Mouse (Mus musculus) forelimb bud, embryonic 11.5 days (tissue): ENCODE measurements around the gene Dph1.
"Not testable (repeated sequence)": the region's sequence is repeated elsewhere in the genome, so short reads cannot be mapped to it uniquely, and the experiment has no call there.

ENCODE experiments used
- DNase-seq: peaks from one replicate; pipeline ENCODE4 v3.0.0-alpha.2; 2012; ENCODE audit warnings: low read depth, low spot score

Dph1 gene

DNA sequence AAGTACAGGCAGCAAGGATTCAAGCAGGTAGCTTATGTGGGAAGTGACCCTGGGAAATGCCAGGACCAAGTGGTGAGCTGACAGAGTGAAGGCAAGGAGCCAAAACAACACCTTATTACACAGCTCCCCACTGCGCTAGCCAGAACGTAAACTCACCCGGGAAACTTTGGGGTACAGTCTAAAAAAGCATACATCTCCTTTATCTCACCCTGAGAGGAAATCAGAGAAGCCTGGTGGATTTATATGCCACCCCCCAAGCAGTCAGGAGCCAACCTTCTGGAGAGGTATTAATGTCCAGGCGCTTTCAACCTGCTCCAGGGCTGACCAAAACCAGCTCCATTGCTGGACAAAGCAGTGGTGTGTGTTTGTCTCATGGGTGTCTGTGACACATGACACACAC lies 12.9 kb upstream of the Dph1 start:
- no peak for DNase-seq

DNA sequence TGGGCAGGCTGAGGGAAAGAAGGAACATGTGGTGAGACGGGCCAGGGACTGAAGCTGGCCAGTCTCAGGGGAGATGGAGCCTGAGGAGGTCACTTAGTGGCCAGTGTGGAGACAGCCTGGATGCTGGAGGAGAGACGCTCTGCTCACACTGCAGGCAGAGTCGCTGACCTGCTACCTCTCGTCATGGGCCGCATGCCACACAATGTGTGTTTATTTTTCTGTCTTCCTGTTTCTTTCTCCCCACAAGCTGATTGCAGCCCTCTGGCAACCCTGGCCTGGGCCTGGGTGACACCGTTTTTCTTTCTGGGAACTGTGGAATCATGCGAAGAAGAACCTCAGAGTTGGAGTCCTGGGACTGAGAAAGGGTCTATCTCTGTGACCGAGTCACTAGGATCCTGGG lies 10.7 kb upstream of the Dph1 start:
- DNase-seq: no peak

DNA sequence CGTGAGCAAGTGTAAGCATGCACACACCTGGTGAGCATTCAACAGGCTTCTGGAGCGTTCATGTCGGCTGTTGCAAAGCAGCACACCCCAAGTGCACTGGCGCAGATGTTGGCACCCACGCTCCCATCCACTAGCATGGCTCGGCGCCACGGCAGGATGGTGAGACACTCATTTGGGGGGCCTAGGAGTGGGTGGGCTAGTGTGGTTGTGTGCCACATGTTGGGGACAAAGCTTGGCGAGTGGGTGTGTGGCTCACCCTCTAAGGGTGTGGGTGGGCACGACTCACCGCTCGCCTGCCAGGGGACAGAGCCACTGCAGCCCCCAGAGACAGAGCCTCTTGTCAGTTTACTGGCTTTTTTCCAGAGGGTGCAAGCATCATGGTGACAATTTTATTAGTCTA lies 9.9 kb upstream of the Dph1 start:
- DNase-seq: no peak

DNA sequence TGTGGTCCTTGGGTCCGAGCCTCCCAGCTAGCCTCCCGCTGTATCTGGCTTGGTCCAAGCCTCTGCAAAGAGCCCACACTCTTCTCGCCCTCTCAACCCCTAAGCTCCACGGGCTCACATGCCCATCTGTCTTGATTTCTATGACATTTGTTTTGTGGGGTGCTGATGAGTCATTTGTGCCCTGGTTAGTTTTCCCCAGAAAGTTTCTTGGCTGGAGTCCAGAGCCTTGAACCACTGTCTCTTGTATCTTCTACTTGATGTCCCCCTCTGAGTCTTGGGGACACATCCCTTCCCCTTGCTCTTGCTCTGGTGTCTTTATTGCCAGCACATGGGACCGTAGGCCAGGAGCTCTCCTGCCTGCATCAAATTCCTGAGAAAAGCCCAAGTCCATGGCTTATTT lies 8.9 kb upstream of the Dph1 start:
- DNase-seq: no peak

DNA sequence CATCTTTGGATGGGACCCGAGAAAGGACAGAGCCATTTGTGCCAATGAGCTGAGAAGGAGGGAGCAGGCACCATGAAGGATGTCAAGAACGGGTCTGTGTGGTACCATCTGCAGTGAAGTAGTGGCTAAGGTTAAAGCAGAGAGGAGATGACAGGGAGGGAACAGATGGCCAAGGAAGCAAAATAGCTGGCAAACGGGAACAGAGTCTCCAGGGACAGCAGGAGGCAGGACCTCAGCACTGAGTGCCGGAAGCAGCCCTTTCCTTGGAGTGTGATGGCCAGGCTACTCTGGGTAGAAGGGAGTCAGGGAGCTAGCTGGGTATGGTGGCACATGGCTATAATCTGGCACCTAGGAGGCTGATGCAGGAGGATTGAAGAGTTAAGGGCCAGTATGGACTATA lies 7.8 kb upstream of the Dph1 start:
- DNase-seq: no peak

DNA sequence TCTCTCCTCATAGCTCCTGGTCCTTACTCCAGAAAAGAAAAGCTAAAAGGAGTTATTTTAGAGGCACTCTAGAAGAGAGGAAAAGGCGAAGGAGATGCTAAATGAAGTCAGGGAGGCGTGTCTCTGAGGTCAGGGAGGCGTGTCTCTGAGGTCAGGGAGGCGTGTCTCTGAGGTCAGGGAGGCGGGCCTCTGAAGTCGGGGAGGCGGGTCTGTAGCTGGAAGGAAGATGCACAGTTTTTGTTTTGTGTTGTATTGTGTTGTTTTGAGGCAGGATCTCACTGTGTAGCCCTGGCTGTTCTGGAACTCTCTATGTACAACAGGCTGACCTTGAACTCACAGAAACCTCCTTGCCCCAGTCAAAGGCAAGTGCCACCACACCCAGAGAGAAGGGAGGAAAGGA lies 6.9 kb upstream of the Dph1 start:
- DNase-seq: no peak

DNA sequence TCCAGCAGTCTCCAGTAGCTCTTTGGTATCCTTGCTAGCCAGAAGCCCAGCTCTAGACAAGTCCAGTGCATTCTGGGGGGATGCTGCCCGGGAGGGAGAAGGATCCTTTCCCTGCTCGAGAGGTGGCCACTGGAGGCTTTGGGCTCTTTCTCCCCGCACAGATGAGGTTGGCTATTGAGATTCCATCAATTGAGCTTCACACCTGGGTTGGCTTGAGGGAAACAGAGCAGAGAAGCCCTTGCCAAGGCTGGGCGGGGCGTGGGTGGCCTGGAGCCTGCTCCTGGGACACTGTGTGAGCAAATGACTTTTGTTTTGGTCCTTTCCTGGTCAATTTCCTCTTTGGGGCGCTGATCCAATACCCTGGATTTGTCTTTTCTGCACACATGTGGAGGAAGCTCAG lies 5.1 kb upstream of the Dph1 start:
- no peak for DNase-seq

DNA sequence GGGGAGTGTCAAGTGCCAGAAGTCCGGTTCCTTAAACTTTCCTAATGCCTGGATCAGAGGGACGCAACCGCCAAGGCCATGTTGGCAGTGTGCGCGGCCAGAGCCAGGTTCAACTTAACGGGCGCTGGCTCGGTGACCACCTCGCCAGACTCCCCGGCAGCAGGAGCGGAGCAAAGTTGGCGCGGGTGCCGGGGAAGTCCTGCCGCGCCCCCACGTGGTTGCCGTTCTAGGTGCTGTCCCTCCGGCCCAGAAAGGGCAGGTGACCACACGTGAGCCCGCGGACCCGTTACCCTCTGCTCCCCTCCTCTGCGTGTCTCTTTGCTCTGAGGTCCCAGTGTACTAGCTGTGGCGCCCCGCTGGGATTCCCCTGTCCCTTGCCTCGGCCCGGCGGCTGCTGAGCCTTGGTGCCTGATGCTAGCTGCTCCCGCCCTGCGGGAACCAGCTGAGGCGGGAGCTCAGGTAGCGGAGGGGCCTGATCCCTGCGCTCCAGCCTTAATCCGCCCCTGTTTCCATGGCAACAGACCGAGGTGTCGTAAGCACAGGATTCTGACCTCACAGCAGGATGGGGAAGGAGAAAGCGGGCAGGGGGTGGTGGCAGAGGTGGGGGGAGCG lies 3.9 kb upstream of the Dph1 start:
- DNase-seq: peak; percentile 86

DNA sequence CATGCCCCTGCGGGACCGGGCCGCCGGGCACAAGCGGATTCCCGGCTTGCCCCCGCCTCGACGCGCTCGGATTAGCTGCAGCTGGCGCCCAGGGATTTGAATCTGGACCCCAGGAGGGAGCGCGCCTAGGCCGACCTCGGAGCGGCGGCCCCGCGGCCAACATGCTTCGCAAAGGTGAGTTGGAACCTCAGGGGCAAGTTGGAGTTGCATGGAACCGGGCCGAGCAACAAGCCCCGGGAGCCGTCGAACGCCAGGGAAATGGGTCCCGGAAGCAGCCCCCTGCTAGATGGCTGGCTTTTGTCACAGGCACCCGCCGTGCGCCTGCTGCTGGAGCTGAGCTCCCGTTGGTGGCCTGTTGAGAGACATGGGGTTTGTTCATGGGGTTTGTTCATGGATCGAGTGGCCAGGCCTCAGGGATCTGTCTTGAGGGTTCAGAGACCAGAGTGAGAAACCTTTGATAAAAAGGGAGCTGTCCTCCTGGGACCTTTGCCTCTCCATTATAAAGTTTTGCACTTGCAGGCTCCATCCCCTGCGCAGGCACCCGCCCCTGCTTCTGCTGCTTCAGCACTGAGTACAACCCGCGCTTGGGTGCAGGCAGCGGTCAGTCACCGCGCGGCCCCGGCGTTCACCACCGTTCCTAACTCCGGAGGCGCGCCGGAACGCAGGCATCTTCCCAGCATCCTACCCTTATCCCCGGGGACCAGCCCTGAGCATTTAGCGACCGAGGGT lies 3.2 kb upstream of the Dph1 start:
- DNase-seq: no peak

DNA sequence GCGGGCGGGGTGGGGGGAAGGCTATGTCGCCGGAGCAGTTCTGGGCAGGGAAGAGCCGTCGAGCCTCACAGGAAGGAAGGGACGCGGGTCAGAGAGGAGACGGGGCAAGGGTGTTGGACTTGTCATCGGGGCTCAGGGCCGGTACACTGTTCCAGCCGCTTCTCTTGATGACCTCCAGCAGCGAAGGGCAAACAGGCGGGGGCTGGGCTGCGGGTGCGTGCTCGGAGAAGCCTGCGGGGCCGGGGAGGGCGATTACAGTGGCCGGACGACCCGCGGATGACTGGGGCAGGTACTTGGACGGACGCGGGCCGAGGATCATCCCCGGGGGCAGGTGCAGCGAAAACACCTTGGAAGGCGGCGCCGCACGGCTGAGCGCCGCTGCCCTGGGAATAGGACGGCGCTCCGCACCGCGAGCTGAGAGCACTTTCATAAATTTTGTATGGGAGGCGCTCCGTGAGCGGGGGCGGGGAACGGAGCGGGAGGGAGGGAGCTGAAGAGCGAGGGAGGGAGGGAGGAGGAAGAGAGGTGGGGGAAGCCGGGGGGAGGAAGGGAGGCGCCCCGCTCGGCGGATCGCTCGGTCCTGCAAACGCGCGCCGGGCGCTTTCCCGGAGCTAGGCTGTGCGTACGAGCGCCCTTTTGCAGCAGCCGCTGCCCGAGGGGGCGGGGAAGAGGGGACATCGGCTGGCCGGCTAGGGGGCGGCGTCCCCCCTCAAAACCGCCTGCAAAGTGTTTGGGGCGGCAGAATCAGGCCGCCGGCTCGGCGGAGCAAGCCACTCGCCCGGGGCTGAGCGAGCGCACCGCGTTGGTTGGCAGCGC lies 2.4 kb upstream of the Dph1 start, which contains the start of gene Rtn4rl1:
Gene Rtn4rl1 (plus strand): TSS at position 528 of the 816 bp plus-strand sequence.
- no peak for DNase-seq

DNA sequence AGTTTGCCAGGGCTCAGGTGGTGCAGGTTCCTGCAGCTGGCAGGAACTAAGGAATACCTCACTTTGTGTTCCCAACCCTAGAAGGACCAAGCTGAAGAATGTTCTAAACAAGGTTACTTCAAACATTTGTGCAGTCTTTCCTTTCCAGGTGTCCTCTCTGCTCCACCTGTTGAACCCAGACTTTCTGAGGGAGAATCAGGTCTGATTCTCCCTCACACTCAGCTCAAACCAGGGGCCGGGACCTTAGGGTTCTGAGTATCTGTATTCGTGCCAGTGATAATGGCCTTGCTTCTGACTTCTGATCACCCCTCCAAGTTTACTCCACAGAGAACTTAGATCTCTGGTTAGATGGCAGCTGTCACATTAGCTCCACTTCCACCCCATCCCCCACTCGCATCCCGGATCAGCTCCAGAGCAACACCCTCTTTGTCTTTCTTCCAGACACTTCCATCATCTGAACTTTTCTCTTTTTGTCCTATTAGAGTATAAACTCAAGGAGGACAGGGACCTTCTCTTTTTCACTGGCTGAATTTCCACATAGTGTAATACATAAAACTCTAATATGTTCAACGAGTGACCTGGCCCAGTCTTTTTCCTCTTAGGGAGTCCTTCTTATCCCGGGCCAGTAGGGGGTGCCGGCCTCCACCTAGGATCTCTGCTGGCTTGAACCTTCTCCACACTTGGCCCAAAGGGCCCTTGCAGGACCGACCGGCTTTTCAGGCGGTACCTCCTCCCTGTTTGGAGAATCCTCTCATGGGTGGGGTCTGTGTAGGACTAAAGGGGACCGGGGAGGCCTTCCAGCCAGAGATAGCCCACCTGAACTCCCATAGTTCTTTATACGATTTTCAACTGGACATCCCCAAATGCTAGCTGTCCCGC lies 1.5 kb upstream of the Dph1 start:
- peak; percentile 74 for DNase-seq

DNA sequence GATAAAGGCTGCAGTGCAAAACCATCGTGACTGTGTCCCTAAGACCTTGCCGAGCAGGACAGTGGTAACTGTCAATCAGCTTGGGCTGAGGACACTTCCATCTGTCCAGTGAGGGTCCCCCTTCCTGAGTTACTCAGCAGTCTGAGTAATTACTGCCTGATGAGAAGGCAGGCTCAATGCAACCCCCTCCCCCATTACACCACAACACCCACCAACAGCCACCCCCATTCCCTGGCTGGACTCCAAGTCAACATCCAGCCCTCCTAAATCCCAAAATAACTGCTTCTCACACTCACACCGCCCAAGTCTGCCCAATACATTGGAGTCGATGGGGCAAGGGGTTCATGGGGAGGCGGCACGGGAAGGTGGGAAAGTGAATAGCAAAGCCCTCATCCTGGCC lies 800 bp upstream of the Dph1 start:
- DNase-seq: no peak

DNA sequence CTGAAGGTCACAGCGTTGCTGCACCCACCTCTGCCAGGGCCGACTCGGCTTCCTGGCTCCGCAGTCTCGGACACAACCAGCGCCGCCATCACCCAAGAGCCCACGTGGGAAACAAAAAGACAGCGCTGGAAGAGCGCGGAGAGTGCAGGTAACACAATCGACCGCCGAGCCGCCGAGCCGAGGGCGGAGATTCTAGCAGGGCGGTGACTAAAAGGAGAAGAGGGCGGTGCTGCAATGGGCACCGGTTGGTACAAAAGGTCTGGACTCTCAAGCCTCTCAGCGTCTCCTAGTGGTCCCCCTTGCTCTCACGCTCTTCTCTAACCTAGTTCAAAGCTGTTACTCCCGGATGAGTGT lies 693 bp downstream of the Dph1 start:
- DNase-seq: peak; percentile 86

DNA sequence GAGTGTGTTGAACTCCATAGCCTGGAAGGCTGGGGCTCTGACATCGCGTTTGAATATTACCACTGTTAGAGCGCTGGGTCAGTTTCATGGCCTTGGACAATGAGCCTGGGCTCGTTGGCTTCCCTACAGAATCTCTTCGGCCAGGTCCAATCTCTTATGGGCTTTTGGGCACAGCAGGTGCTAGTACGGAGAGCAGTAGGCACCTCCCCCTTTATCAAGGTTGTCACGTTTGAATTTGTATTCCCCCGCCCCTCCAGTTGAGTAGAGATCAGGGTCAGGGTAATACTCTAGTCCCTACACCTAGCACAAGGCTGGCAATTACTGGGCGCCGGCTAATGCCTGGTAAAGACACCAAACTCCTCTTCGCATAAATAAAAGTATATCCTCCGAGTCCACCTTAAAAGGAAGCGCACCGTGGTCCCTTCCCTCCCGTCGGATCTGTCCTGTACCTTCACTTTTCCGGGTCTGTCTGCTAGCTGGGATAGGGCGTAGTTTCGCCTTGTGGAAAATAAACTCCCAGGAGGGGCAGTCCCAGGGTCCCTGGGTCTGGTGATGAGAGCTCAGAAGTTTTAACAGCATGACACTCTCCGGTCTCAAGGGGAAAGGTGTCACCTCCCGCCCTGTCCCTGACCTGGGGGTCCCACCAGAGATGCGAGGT lies 1.2 kb downstream of the Dph1 start:
- DNase-seq: no peak

DNA sequence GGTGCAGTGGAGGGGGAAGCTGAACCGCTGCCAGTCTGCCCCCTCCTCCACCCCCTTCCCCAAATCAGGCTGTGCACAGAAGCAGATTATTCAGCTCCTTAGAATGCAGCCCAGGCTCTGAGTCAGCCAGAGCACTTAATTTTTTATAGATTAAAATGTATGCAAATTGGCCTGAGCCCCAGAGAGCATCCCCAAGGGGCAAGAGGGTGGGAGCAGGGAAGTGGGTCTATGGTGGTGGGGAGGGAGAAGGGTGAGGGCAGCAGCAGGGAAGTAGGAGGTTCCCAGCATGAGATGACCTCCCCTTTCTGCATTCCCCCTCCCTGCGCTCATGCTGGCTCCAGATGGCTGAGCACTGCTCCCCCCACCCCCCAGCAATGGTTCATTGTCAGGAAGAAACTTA lies 6.1 kb downstream of the Dph1 start:
- DNase-seq: no peak

DNA sequence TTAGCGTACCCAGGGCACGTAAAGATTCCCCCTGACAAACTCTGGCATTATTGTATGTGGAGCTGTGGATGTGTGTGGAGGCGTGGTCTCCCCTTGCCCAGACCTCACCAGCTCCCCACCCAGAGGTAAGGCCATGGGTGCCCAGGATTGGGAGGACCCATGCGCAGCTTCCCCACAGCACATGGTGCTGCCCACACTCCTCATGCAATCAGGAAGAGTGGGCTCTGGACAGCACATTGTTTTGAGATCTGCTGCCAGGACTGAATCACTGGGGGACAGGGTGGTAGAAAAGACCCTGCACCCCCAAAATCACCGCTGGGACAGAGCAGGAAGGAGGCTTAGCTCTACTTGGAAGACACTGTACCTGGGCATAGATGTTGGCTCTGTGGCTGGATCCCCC lies 6.5 kb downstream of the Dph1 start:
- DNase-seq: no peak

DNA sequence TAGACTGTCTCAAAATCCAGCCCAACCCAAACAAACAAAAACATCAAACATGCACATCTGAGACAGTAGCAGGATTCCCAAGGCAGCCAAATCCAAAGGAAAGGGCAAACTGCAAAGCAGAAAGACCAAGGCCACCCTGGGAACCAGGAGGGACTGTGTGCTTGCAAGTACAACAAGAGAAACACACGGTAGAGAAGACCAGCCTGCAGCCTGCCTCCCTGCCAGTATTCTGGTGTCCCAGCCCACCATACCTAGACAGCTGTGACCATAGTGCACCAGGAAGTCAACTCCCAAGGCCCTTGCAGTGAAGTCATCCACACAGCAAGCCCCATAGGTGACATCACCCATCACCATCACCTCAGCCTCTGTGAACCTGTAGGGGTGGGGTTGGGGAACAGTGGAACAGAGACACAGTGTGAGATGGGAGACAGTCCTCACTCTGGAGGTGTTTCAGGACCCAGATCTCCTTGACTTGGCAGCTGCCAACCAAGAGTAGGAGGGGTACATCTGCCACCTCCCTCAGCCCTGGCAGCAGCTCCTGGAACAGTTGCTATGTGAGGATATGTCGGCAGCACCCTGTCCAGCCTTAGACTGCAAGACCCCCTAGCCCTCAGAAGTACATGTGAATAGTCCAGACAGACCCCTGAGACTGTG lies 7.0 kb downstream of the Dph1 start:
- DNase-seq: no peak

DNA sequence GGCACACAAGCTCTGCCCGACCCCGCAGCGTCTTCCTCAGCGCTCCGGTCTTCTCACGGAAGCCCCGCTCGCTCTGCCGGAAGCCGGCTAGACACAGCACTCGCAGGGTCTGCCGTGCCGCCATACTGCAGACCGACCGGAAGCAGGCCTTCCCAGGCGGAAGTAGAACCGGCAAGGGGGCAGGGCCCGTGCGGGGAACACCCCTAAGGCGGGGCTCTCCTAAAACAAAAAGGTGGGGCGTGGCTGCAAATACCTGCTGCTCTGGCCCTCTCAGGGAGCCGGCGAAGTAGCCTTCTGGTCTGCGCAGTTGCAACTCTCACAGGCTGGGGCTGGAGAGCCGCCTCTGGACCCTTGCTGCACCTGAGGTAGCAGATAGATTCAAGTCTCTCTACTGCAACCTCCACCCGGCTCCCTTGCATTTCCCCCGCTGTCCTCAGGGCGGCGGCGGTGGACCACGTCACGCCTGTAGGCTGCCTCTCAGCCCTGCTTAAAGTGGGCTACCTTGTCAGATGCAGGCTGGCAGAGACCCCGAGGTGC lies 12.3 kb downstream of the Dph1 start, which contains the start of gene Ovca2:
Gene Ovca2 (minus strand): TSS at position 164 of the 537 bp plus-strand sequence.
- DNase-seq: peak; percentile 92

DNA sequence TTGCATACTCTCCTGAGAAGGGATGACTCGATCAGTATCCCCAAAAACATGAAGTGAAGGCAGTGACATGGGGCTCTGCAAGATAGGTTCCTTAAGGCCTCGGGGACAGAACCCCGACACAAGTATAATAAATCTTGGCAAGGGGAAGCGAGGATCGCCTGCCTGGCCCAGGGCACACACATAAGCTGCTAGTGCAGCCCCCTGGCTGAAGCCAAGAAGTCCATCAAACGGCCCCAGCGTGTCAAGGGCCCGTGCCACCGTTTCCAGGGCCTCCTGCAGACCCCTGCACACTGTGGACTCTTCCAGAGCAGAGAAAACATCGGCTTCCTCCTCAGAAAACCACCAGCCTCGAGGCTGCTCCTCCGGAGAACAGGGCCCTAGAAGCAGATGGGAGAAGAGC lies 13.0 kb downstream of the Dph1 start:
- DNase-seq: no peak

DNA sequence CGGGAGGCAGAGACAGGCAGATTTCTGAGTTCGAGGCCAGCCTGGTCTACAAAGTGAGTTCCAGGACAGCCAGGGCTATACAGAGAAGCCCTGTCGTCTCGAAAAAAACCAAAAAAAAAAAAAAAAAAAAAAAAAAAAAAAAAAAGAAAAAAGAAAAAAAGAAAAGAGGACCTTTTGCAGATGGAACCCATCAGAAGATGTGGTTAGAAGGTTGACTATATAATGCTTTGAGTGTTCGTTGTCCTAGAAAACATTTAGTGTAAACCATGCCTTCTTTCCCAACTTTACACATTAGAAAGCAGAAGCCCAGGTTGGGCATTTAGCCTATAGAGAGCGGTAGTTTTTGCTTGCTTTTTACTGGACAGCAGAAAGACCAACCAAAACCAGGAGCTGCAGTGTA lies 16.5 kb downstream of the Dph1 start:
- not testable (repeated sequence) for DNase-seq

DNA sequence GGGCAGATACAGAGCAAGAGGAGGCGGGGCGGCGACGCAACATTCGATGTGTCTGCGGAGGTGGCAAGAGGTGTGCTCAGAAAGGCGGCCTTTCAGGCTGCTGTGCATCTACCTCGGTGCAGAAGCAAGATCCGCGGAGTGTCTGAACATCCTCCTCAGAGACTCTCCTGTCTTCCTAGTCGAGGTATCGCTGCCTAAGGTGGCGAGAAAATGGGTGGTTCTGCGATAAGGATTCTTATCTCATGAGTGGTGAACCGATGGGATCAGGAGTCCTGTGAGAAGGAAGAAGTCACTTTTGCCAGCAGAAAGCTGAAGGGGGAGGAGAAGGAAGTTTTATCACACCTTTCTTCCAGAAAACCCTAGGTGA lies 17.3 kb downstream of the Dph1 start:
- no peak for DNase-seq
